Mouse (Mus musculus) olfactory bulb, adult 2 months (tissue): ENCODE data around the gene Sumo1.

Source experiments
- CTCF ChIP-seq: fragments of 200-500 bp; IDR thresholded peaks from 2 replicates; pipeline ENCODE4 v1.5.1; 2012; ENCODE audit warnings: low read depth, mild to moderate bottlenecking, low read length, moderate library complexity; ENCODE audit not compliant: insufficient read depth
- POLR2A ChIP-seq: fragments of 200-500 bp; IDR thresholded peaks from 2 replicates; pipeline ENCODE4 v1.6.1; 2012; ENCODE audit warnings: mild to moderate bottlenecking, low read depth, low read length, moderate library complexity; ENCODE audit not compliant: insufficient read depth

- TF ChIP-seq CTCF (no peak), POLR2A (no peak)
Measured at GRCm38 (mm10) chr1:59570767-59571166, 99.9 kb downstream of the Sumo1 start.
